7 mouse cellular contexts compared by ENCODE assay signal in genomic region chr9:107232140-107232539, GRCm38 (mm10). TPM values are rescaled to one million over a fixed set of nuclear protein-coding genes. Genes with fewer than 3 reads are reported as not detected.
DNase-seq lines count a peak whose midpoint lies in the region; ATAC-seq and TF ChIP-seq lines count a peak whose summit lies in the region.

No protein-coding gene starts in this region.

- no peak overlapping the region for H3K27ac ChIP-seq in liver, embryonic 11.5 days (ENCODE audit: low read depth, low read length)
- H3K27ac ChIP-seq in forebrain, embryonic 12.5 days, result peak overlapping the region; percentile 93
- 0 out of 2 replicates have a peak overlapping the region, but pooled peaks have one; percentile 59 for H3K27ac ChIP-seq in limb, embryonic 10.5 days
- peak overlapping the region; percentile 96 for H3K27ac ChIP-seq in neural tube, embryonic 15.5 days (replicated peaks)
- H3K27ac ChIP-seq in thymus, adult 2 months (ENCODE audit: control insufficient read depth, insufficient read depth, low read length), result no peak overlapping the region

- no peak for ATAC-seq in liver, embryonic 11.5 days (replicated peaks; ENCODE audit: low FRiP score)
- ATAC-seq in forebrain, embryonic 12.5 days (ENCODE audit: low FRiP score), result peak; percentile 24
- peak; percentile 17; the same call in 1 of the 2 replicates for ATAC-seq in neural tube, embryonic 15.5 days (ENCODE audit: low FRiP score)

- H3K36me3 ChIP-seq in liver, embryonic 11.5 days (ENCODE audit: control insufficient read depth, insufficient read depth, low read length), result no peaks in the 10 kb centered on the region
- H3K36me3 ChIP-seq in forebrain, embryonic 12.5 days (replicated peaks), result no peaks in the 10 kb centered on the region
- H3K36me3 ChIP-seq in limb, embryonic 10.5 days, result no peaks in the 10 kb centered on the region
- H3K36me3 ChIP-seq in neural tube, embryonic 15.5 days, result no peaks in the 10 kb centered on the region
- H3K36me3 ChIP-seq in thymus, adult 2 months (ENCODE audit: control insufficient read depth, insufficient read depth, low read length), result no peaks in the 10 kb centered on the region

- TF ChIP-seq CTCF in thymus, adult 2 months (IDR thresholded peaks at IDR 0.05; ENCODE audit: borderline replicate concordance, control insufficient read depth, extremely low read depth, insufficient read depth, low read length, poor library complexity), result no peak

- H3K27me3 ChIP-seq in liver, embryonic 11.5 days (replicated peaks; ENCODE audit: control insufficient read depth, insufficient read depth, low read length), result peaks cover 81% of the 10 kb centered on the region
- H3K27me3 ChIP-seq in forebrain, embryonic 12.5 days, result peaks cover 48% of the 10 kb centered on the region
- peaks cover 100% of the 10 kb centered on the region for H3K27me3 ChIP-seq in limb, embryonic 10.5 days (ENCODE audit: low read depth, poor library complexity, severe bottlenecking)
- H3K27me3 ChIP-seq in neural tube, embryonic 15.5 days (replicated peaks), result peaks cover 24% of the 10 kb centered on the region
- peaks cover 25% of the 10 kb centered on the region for H3K27me3 ChIP-seq in thymus, adult 2 months (ENCODE audit: control insufficient read depth, insufficient read depth, low read length)

- DNase-seq in liver, embryonic 11.5 days (ENCODE audit: low spot score), result no peak
- DNase-seq in liver, result no peak
- no peak for DNase-seq in limb, embryonic 10.5 days (ENCODE audit: low spot score)
- no peak for DNase-seq in thymus, adult 2 months
- DNase-seq in layer of hippocampus, adult 18-20 months (ENCODE audit: low spot score in 2 of 2), result no peak

- no peak for TF ChIP-seq POLR2A in thymus, adult 2 months (IDR thresholded peaks at IDR 0.05; ENCODE audit: control insufficient read depth, extremely low read depth, insufficient read depth, low read length, poor library complexity)

- H3K4me1 ChIP-seq in liver, embryonic 11.5 days (replicated peaks; ENCODE audit: control insufficient read depth, insufficient read depth, low read length), result no peaks in the 10 kb centered on the region; the same call in 1 of the 2 replicates
- peaks cover 7% of the 10 kb centered on the region; the same call in 1 of the 2 replicates for H3K4me1 ChIP-seq in forebrain, embryonic 12.5 days
- H3K4me1 ChIP-seq in limb, embryonic 10.5 days, result peaks cover 12% of the 10 kb centered on the region
- peaks cover 15% of the 10 kb centered on the region for H3K4me1 ChIP-seq in neural tube, embryonic 15.5 days
- peaks cover 4% of the 10 kb centered on the region; the same call in 1 of the 2 replicates for H3K4me1 ChIP-seq in thymus, adult 2 months (replicated peaks; ENCODE audit: control insufficient read depth, insufficient read depth, low read length)

- 24% methylated on average over 9 of the region's 9 CpGs for WGBS in liver, embryonic 11.5 days
- 25% methylated on average over 9 of the region's 9 CpGs for WGBS in forebrain, embryonic 12.5 days
- WGBS in limb, embryonic 10.5 days, result 28% methylated on average over 9 of the region's 9 CpGs
- 16% methylated on average over 9 of the region's 9 CpGs for WGBS in neural tube, embryonic 15.5 days
- WGBS in thymus, adult 2 months, result 36% methylated on average over 9 of the region's 9 CpGs

- no peaks in the 10 kb centered on the region for H3K9me3 ChIP-seq in liver, embryonic 11.5 days (ENCODE audit: control insufficient read depth, low read length)
- no peaks in the 10 kb centered on the region for H3K9me3 ChIP-seq in forebrain, embryonic 12.5 days
- no peaks in the 10 kb centered on the region for H3K9me3 ChIP-seq in limb, embryonic 10.5 days (replicated peaks)
- no peaks in the 10 kb centered on the region for H3K9me3 ChIP-seq in neural tube, embryonic 15.5 days (replicated peaks)

- H3K4me2 ChIP-seq in liver, embryonic 11.5 days, result peak overlapping the region; percentile 98
- peak overlapping the region; percentile 93 for H3K4me2 ChIP-seq in forebrain, embryonic 12.5 days
- H3K4me2 ChIP-seq in neural tube, embryonic 15.5 days, result peak overlapping the region; percentile 81

- H3K9ac ChIP-seq in liver, embryonic 11.5 days (ENCODE audit: low read depth, low read length), result no peak overlapping the region
- H3K9ac ChIP-seq in forebrain, embryonic 12.5 days, result peak overlapping the region; percentile 96
- H3K9ac ChIP-seq in neural tube, embryonic 15.5 days (replicated peaks), result peak overlapping the region; percentile 98

- peak overlapping the region; percentile 56 for H3K4me3 ChIP-seq in liver, embryonic 11.5 days (ENCODE audit: low read depth, low read length)
- H3K4me3 ChIP-seq in forebrain, embryonic 12.5 days (replicated peaks), result peak overlapping the region; percentile 93
- peak overlapping the region; percentile 69 for H3K4me3 ChIP-seq in limb, embryonic 10.5 days
- H3K4me3 ChIP-seq in neural tube, embryonic 15.5 days (replicated peaks), result peak overlapping the region; percentile 94
- H3K4me3 ChIP-seq in thymus, adult 2 months (ENCODE audit: control insufficient read depth, insufficient read depth, low read length), result no peak overlapping the region

RNA-seq across cellular contexts. Expression of gene Dock3, which starts 0.4 kb away (rescaled TPM):
- 0.41 and 1.1 TPM in 2 replicates for polyA plus RNA-seq in liver, embryonic 11.5 days (2014; fragmentation: Nextera tagmentation; extraction: Ambion mirVana)
- 12.3 and 13.8 TPM in 2 replicates for polyA plus RNA-seq in forebrain, embryonic 12.5 days (2016; fragmentation: Nextera tagmentation; extraction: Ambion mirVana)
- polyA plus RNA-seq in limb, embryonic 10.5 days (2016; fragmentation: Nextera tagmentation; extraction: Ambion mirVana), result 0.76 and 0.85 TPM in 2 replicates
- 18.6 and 26.7 TPM in 2 replicates for polyA plus RNA-seq in neural tube, embryonic 15.5 days (2015; fragmentation: Nextera tagmentation; extraction: Ambion mirVana)
- polyA plus RNA-seq in thymus, adult 2 months (2012; rRNA removed), result 0.96 and 3.2 TPM in 2 replicates
- 100 to 1,000 TPM; 105 to 112 TPM for total RNA-seq in layer of hippocampus, adult 18-20 months (2021)

RNA-seq across cellular contexts. Expression of gene Mapkapk3, which starts 57.5 kb away (rescaled TPM):
- polyA plus RNA-seq in liver, embryonic 11.5 days (2014; fragmentation: Nextera tagmentation; extraction: Ambion mirVana), result 17.1 and 19.2 TPM in 2 replicates
- polyA plus RNA-seq in forebrain, embryonic 12.5 days (2016; fragmentation: Nextera tagmentation; extraction: Ambion mirVana), result 2.4 and 3.7 TPM in 2 replicates
- polyA plus RNA-seq in limb, embryonic 10.5 days (2016; fragmentation: Nextera tagmentation; extraction: Ambion mirVana), result 5.3 and 5.9 TPM in 2 replicates
- polyA plus RNA-seq in neural tube, embryonic 15.5 days (2015; fragmentation: Nextera tagmentation; extraction: Ambion mirVana), result 2.2 and 9.4 TPM in 2 replicates
- 30.5 and 43.6 TPM in 2 replicates for polyA plus RNA-seq in thymus, adult 2 months (2012; rRNA removed)
- total RNA-seq in layer of hippocampus, adult 18-20 months (2021), result 1 to 10 TPM; 1.8 to 2.2 TPM

Comparison
In these comparisons a context has a peak if more than half of its experiments do, and no peak if none do; other contexts are left out.
1. H3K27ac ChIP-seq: peak in forebrain, embryonic 12.5 days (single experiment), limb, embryonic 10.5 days (single experiment) and neural tube, embryonic 15.5 days (single experiment); none in liver, embryonic 11.5 days (single experiment) and thymus, adult 2 months (single experiment).
2. Peak in every context shown above with its lines, with median percentiles within 50 percentile points of each other: H3K4me2 ChIP-seq.